Mouse (Mus musculus) brain, embryonic 18.5 days (tissue): ENCODE measurements around the gene Pecam1.

Experiments used
- DNase-seq: peaks from one replicate; pipeline ENCODE4 v3.0.0-alpha.2; 2012; ENCODE audit warnings: low read depth, low spot score

The Pecam1 gene

GRCm38 (mm10) chr11:106695917-106696316 is 54.5 kb downstream of the Pecam1 start:
- DNase-seq: no peak

GRCm38 (mm10) chr11:106692890-106693289 is 57.5 kb downstream of the Pecam1 start:
- no peak for DNase-seq

- DNase-seq: no peak
These were observed 62.1 kb downstream of the Pecam1 start for GRCm38 (mm10) chr11:106688375-106688774.

GRCm38 (mm10) chr11:106687293-106687692 is 63.1 kb downstream of the Pecam1 start:
- DNase-seq: no peak

- no peak for DNase-seq
These were observed 66.4 kb downstream of the Pecam1 start for GRCm38 (mm10) chr11:106684027-106684426.

GRCm38 (mm10) chr11:106683345-106683744 is 67.1 kb downstream of the Pecam1 start:
- DNase-seq: no peak

- no peak for DNase-seq
These were observed 69.3 kb downstream of the Pecam1 start for GRCm38 (mm10) chr11:106681138-106681537.

GRCm38 (mm10) chr11:106679874-106680273 is 70.6 kb downstream of the Pecam1 start:
- DNase-seq: no peak

GRCm38 (mm10) chr11:106677910-106678591 is 72.4 kb downstream of the Pecam1 start:
- no peak for DNase-seq

- no peak for DNase-seq
These were observed 73.1 kb downstream of the Pecam1 start for GRCm38 (mm10) chr11:106677331-106677730.

- no peak for DNase-seq
These were observed 74.6 kb downstream of the Pecam1 start for GRCm38 (mm10) chr11:106675875-106676274.

- no peak for DNase-seq
These were observed 75.2 kb downstream of the Pecam1 start for GRCm38 (mm10) chr11:106675201-106675726.

GRCm38 (mm10) chr11:106674612-106675153 is 75.7 kb downstream of the Pecam1 start:
- DNase-seq: peak; percentile 45

GRCm38 (mm10) chr11:106673727-106674611 is 76.5 kb downstream of the Pecam1 start:
- no peak for DNase-seq

GRCm38 (mm10) chr11:106672919-106673505 is 77.4 kb downstream of the Pecam1 start:
- DNase-seq: no peak

- DNase-seq: no peak
These were observed 78.6 kb downstream of the Pecam1 start for GRCm38 (mm10) chr11:106671801-106672200.

- DNase-seq: no peak
These were observed 79.4 kb downstream of the Pecam1 start for GRCm38 (mm10) chr11:106670951-106671478.

- no peak for DNase-seq
These were observed 80.2 kb downstream of the Pecam1 start for GRCm38 (mm10) chr11:106670266-106670665.

- DNase-seq: no peak
These were observed 80.6 kb downstream of the Pecam1 start for GRCm38 (mm10) chr11:106669873-106670173.

- no peak for DNase-seq
These were observed 81.1 kb downstream of the Pecam1 start for GRCm38 (mm10) chr11:106669102-106669872.

- no peak for DNase-seq
These were observed 82.1 kb downstream of the Pecam1 start for GRCm38 (mm10) chr11:106668336-106668735.
